Mouse (Mus musculus): ENCODE measurements around the gene Mgarp.

GRCm38 (mm10) chr3:51361066-51361465, 35.5 kb downstream of the Mgarp start:
- no peak for TF ChIP-seq CTCF (IDR thresholded peaks at IDR 0.05; ENCODE audit: control insufficient read depth, insufficient read depth, insufficient replicate concordance, low read depth, low read length)
- no peak for TF ChIP-seq POLR2A (IDR thresholded peaks at IDR 0.05; ENCODE audit: control insufficient read depth, low read depth, low read length)

All from testis, adult 2 months (tissue).